Mouse (Mus musculus) frontal cortex, postnatal 36 days (tissue): Measurements from ENCODE around the gene Plod3.

Experiments
- DNase-seq, 2 experiments: peaks; one replicate each; pipeline ENCODE4 v3.0.0; 2022; ENCODE audit warnings: low spot score in 2 of 2

Gene Plod3

GRCm38 (mm10) chr5:136962966-136963540 lies 23.8 kb upstream of the Plod3 start:
- no peak for DNase-seq

- DNase-seq, result no peak
Observed at GRCm38 (mm10) chr5:136965210-136965609, 21.6 kb upstream of the Plod3 start.

GRCm38 (mm10) chr5:136965686-136966085 lies 21.1 kb upstream of the Plod3 start:
- DNase-seq, result no peak

- no peak for DNase-seq
Observed at GRCm38 (mm10) chr5:136966331-136966730, 20.5 kb upstream of the Plod3 start, which contains the start of gene Cldn15. Cldn15 (plus strand) TSS chr5:136966616.

GRCm38 (mm10) chr5:136966861-136967455 lies 19.9 kb upstream of the Plod3 start:
- DNase-seq, result no peak

- DNase-seq, result no peak
Observed at GRCm38 (mm10) chr5:136967592-136967991, 19.2 kb upstream of the Plod3 start.

- peak; percentile 30 for DNase-seq
Observed at GRCm38 (mm10) chr5:136970703-136971102, 16.1 kb upstream of the Plod3 start.

- no peak for DNase-seq
Observed at GRCm38 (mm10) chr5:136973670-136974069, 13.1 kb upstream of the Plod3 start.

- no peak for DNase-seq
Observed at GRCm38 (mm10) chr5:136977769-136978168, 9.1 kb upstream of the Plod3 start.

- no peak for DNase-seq
Observed at GRCm38 (mm10) chr5:136979762-136980161, 7.1 kb upstream of the Plod3 start.

- DNase-seq, result no peak
Observed at GRCm38 (mm10) chr5:136980974-136981373, 5.8 kb upstream of the Plod3 start.

- peak in 1 of 2 experiments; percentile 26 for DNase-seq
Observed at GRCm38 (mm10) chr5:136982338-136982930, 4.4 kb upstream of the Plod3 start.

- DNase-seq, result no peak
Observed at GRCm38 (mm10) chr5:136984828-136985227, 2.0 kb upstream of the Plod3 start.

GRCm38 (mm10) chr5:136987138-136987933 lies 517 bp downstream of the Plod3 start:
- peak; percentile 81 for DNase-seq

- DNase-seq, result no peak
Observed at GRCm38 (mm10) chr5:136987934-136988271, 1.1 kb downstream of the Plod3 start, which contains the start of gene Znhit1. Znhit1 (minus strand) TSS chr5:136988021.

- peak; percentile 26 to 35 for DNase-seq
Observed at GRCm38 (mm10) chr5:136988420-136988819, 1.6 kb downstream of the Plod3 start.

GRCm38 (mm10) chr5:136989801-136990200 lies 3.0 kb downstream of the Plod3 start:
- DNase-seq, result no peak

- no peak for DNase-seq
Observed at GRCm38 (mm10) chr5:136999449-136999848, 12.6 kb downstream of the Plod3 start.

GRCm38 (mm10) chr5:137000612-137001011 lies 13.8 kb downstream of the Plod3 start:
- DNase-seq, result no peak

- DNase-seq, result no peak
Observed at GRCm38 (mm10) chr5:137007276-137007675, 20.5 kb downstream of the Plod3 start.

GRCm38 (mm10) chr5:137009988-137010387 lies 23.2 kb downstream of the Plod3 start:
- peak; percentile 36 to 61 for DNase-seq

- no peak for DNase-seq
Observed at GRCm38 (mm10) chr5:137012401-137012950, 25.7 kb downstream of the Plod3 start.
